Mouse (Mus musculus) limb, embryonic 13.5 days (tissue): Measurements from ENCODE around the gene Trim54. TPM values are rescaled to one million over a fixed set of nuclear protein-coding genes. Genes with fewer than 3 reads are reported as not detected.
A peak's percentile ranks its signal among the peaks of the same experiment; 100 is the strongest.

Experiments used
- ATAC-seq: fragments of 200-750 bp; cut with Nextera tagmentation; 2 replicates; pipeline ENCODE4 v1.8.0; 2017; ENCODE audit warnings: low read depth, moderate number of reproducible peaks, moderate TSS enrichment; ENCODE audit not compliant: low FRiP score
- H3K27ac ChIP-seq: fragments of 300-500 bp; sonication (generic); 2 replicates; pipeline ENCODE4 v1.5.1; 2015; ENCODE audit warnings: inconsistent platforms, mild to moderate bottlenecking, moderate library complexity
- H3K27me3 ChIP-seq: fragments of 300-500 bp; sonication (generic); 2 replicates; pipeline ENCODE4 v1.6.1; 2015; ENCODE audit warnings: mild to moderate bottlenecking, inconsistent platforms
- H3K36me3 ChIP-seq: fragments of 300-500 bp; sonication (generic); 2 replicates; pipeline ENCODE4 v1.6.1; 2015; ENCODE audit warnings: inconsistent platforms, mild to moderate bottlenecking, moderate library complexity
- H3K4me1 ChIP-seq: fragments of 300-500 bp; sonication (generic); 2 replicates; pipeline ENCODE4 v1.6.1; 2015; ENCODE audit warnings: inconsistent platforms
- H3K4me2 ChIP-seq: fragments of 300-500 bp; sonication (generic); replicated peaks from 2 replicates; pipeline ENCODE4 v1.6.1; 2015; ENCODE audit warnings: inconsistent platforms, mild to moderate bottlenecking, moderate library complexity
- H3K4me3 ChIP-seq: fragments of 300-500 bp; sonication (generic); 2 replicates; pipeline ENCODE4 v1.5.1; 2015; ENCODE audit warnings: moderate library complexity, mild to moderate bottlenecking, inconsistent platforms
- H3K9ac ChIP-seq: fragments of 300-500 bp; sonication (generic); 2 replicates; pipeline ENCODE4 v1.6.1; 2015; ENCODE audit warnings: mild to moderate bottlenecking, inconsistent platforms
- H3K9me3 ChIP-seq: fragments of 300-500 bp; sonication (generic); 2 replicates; pipeline ENCODE4 v1.6.1; 2016; ENCODE audit warnings: inconsistent platforms
- WGBS: fragments of 180-500 bp; shearing (Covaris S2); methylation state at CpG from one replicate; pipeline ENCODE4 v1.1.7; 2015; 5-methylcytosine and 5-hydroxymethylcytosine counted together
- polyA plus RNA-seq: library from polyadenylated mRNA; unstranded; fragments of >200 nt; fragmentation: Nextera tagmentation; extraction: Ambion mirVana; gene quantifications from 2 replicates; pipeline ENCODE4 v1.2.1, GENCODE M21; 2015

Trim54 gene
- polyA plus RNA-seq: 7.2 and 8.1 TPM in 2 replicates

GRCm38 (mm10) chr5:31116354-31116753, at the start of gene Trim54:
Gene Trim54 (plus strand): TSS chr5:31116712.
- Histone ChIP-seq H3K4me1 (no peaks in the 10 kb centered on the region), H3K4me3 (no peak within 1 kb of the TSS), H3K36me3 (no peaks in the 10 kb centered on the region), H3K9me3 (peaks cover 6% of the 10 kb centered on the region; the same call in 1 of the 2 replicates), H3K9ac (0 out of 2 replicates have a peak within 1 kb of the TSS, but pooled peaks have one; percentile 19), H3K27me3 (peaks cover 21% of the 10 kb centered on the region; the same call in 1 of the 2 replicates), H3K27ac (no peak within 1 kb of the TSS), H3K4me2 (no peak within 1 kb of the TSS)
- WGBS: 33% methylated on average over 3 of the region's 3 CpGs
- no peak for ATAC-seq

GRCm38 (mm10) chr5:31069810-31070209, 46.7 kb upstream of the Trim54 start:
- H3K36me3 ChIP-seq: peaks cover 98% of the 10 kb centered on the region
- WGBS: 94% methylated on average over 3 of the region's 3 CpGs
- H3K4me3 ChIP-seq: no peak overlapping the region
- H3K27ac ChIP-seq: no peak overlapping the region
- H3K9ac ChIP-seq: no peak overlapping the region
- no peaks in the 10 kb centered on the region for H3K27me3 ChIP-seq
- ATAC-seq: no peak
- no peak overlapping the region for H3K4me2 ChIP-seq
- no peaks in the 10 kb centered on the region for H3K9me3 ChIP-seq
- no peaks in the 10 kb centered on the region for H3K4me1 ChIP-seq

- no peak overlapping the region for H3K4me3 ChIP-seq
- H3K9ac ChIP-seq: no peak overlapping the region
- H3K27me3 ChIP-seq: no peaks in the 10 kb centered on the region
- H3K27ac ChIP-seq: no peak overlapping the region
- 82% methylated on average over 2 of the region's 2 CpGs for WGBS
- no peaks in the 10 kb centered on the region for H3K4me1 ChIP-seq
- no peak for ATAC-seq
- no peak overlapping the region for H3K4me2 ChIP-seq
- H3K36me3 ChIP-seq: peaks cover 100% of the 10 kb centered on the region
- H3K9me3 ChIP-seq: no peaks in the 10 kb centered on the region
These were observed 45.5 kb upstream of the Trim54 start for GRCm38 (mm10) chr5:31071059-31071458.

GRCm38 (mm10) chr5:31071821-31072220, 44.7 kb upstream of the Trim54 start:
- no peak overlapping the region for H3K4me3 ChIP-seq
- H3K4me2 ChIP-seq: no peak overlapping the region
- H3K36me3 ChIP-seq: peaks cover 100% of the 10 kb centered on the region
- H3K27me3 ChIP-seq: no peaks in the 10 kb centered on the region
- WGBS: 96% methylated on average over 11 of the region's 11 CpGs
- no peak overlapping the region for H3K27ac ChIP-seq
- ATAC-seq: no peak
- no peak overlapping the region for H3K9ac ChIP-seq
- H3K4me1 ChIP-seq: no peaks in the 10 kb centered on the region
- no peaks in the 10 kb centered on the region for H3K9me3 ChIP-seq

- Histone ChIP-seq H3K27me3 (no peaks in the 10 kb centered on the region), H3K4me3 (no peak overlapping the region), H3K9ac (no peak overlapping the region), H3K4me2 (no peak overlapping the region), H3K27ac (no peak overlapping the region), H3K36me3 (peaks cover 100% of the 10 kb centered on the region), H3K4me1 (no peaks in the 10 kb centered on the region), H3K9me3 (no peaks in the 10 kb centered on the region)
- WGBS: 86% methylated on average over 12 of the region's 12 CpGs
- no peak for ATAC-seq
These were observed 43.3 kb upstream of the Trim54 start for GRCm38 (mm10) chr5:31073176-31073575.

- Histone ChIP-seq H3K4me2 (no peak overlapping the region), H3K4me1 (no peaks in the 10 kb centered on the region), H3K36me3 (peaks cover 80% of the 10 kb centered on the region), H3K9me3 (no peaks in the 10 kb centered on the region), H3K9ac (no peak overlapping the region), H3K27ac (no peak overlapping the region), H3K27me3 (no peaks in the 10 kb centered on the region), H3K4me3 (no peak overlapping the region)
- ATAC-seq: no peak
- WGBS: 89% methylated on average over 13 of the region's 13 CpGs
These were observed 40.2 kb upstream of the Trim54 start for GRCm38 (mm10) chr5:31076346-31076745.

- WGBS: 75% methylated on average over 13 of the region's 13 CpGs
- Histone ChIP-seq H3K36me3 (peaks cover 41% of the 10 kb centered on the region), H3K4me2 (no peak overlapping the region), H3K9ac (no peak overlapping the region; the same call in 1 of the 2 replicates), H3K9me3 (no peaks in the 10 kb centered on the region), H3K27me3 (peaks cover 18% of the 10 kb centered on the region), H3K4me3 (no peak overlapping the region), H3K4me1 (peaks cover 8% of the 10 kb centered on the region), H3K27ac (no peak overlapping the region)
- no peak for ATAC-seq
These were observed 36.3 kb upstream of the Trim54 start for GRCm38 (mm10) chr5:31080059-31080794.

- WGBS: 64% methylated on average over 3 of the region's 3 CpGs
- Histone ChIP-seq H3K4me1 (peaks cover 8% of the 10 kb centered on the region), H3K4me3 (no peak overlapping the region)
These were observed 35.7 kb upstream of the Trim54 start for GRCm38 (mm10) chr5:31080795-31081164.

GRCm38 (mm10) chr5:31081386-31081785, 35.1 kb upstream of the Trim54 start:
- peaks cover 23% of the 10 kb centered on the region for H3K27me3 ChIP-seq
- no peak overlapping the region for H3K9ac ChIP-seq
- 69% methylated on average over 3 of the region's 3 CpGs for WGBS
- no peaks in the 10 kb centered on the region for H3K9me3 ChIP-seq
- peaks cover 8% of the 10 kb centered on the region for H3K4me1 ChIP-seq
- no peak overlapping the region for H3K4me3 ChIP-seq
- H3K4me2 ChIP-seq: no peak overlapping the region
- H3K27ac ChIP-seq: no peak overlapping the region
- no peak for ATAC-seq
- peaks cover 29% of the 10 kb centered on the region for H3K36me3 ChIP-seq

More at GRCm38 (mm10) chr5:31080795-31081164, 35.7 kb upstream of the Trim54 start:
- no peak overlapping the region for H3K27ac ChIP-seq
- no peak overlapping the region for H3K9ac ChIP-seq
- H3K36me3 ChIP-seq: peaks cover 35% of the 10 kb centered on the region
- no peak overlapping the region for H3K4me2 ChIP-seq
- H3K9me3 ChIP-seq: no peaks in the 10 kb centered on the region
- peaks cover 18% of the 10 kb centered on the region for H3K27me3 ChIP-seq
- ATAC-seq: no peak

- Histone ChIP-seq H3K9ac (no peak overlapping the region), H3K4me1 (peaks cover 8% of the 10 kb centered on the region), H3K9me3 (no peaks in the 10 kb centered on the region), H3K4me3 (no peak overlapping the region), H3K27me3 (peaks cover 31% of the 10 kb centered on the region), H3K27ac (no peak overlapping the region), H3K4me2 (no peak overlapping the region), H3K36me3 (peaks cover 20% of the 10 kb centered on the region)
- ATAC-seq: no peak
- WGBS: 9% methylated on average over 5 of the region's 5 CpGs
These were observed 34.2 kb upstream of the Trim54 start for GRCm38 (mm10) chr5:31082355-31082754.

GRCm38 (mm10) chr5:31082935-31083625, 33.4 kb upstream of the Trim54 start:
- no peak for ATAC-seq
- WGBS: 26% methylated on average over 12 of the region's 12 CpGs
- no peak overlapping the region for H3K4me2 ChIP-seq
- peaks cover 8% of the 10 kb centered on the region for H3K4me1 ChIP-seq
- no peak overlapping the region for H3K27ac ChIP-seq
- peaks cover 12% of the 10 kb centered on the region for H3K36me3 ChIP-seq
- peaks cover 39% of the 10 kb centered on the region for H3K27me3 ChIP-seq
- H3K9me3 ChIP-seq: no peaks in the 10 kb centered on the region
- H3K4me3 ChIP-seq: no peak overlapping the region
- peak overlapping the region; percentile 25; the same call in 1 of the 2 replicates for H3K9ac ChIP-seq

GRCm38 (mm10) chr5:31083949-31084348, 32.6 kb upstream of the Trim54 start:
- 15% methylated on average over 8 of the region's 8 CpGs for WGBS
- Histone ChIP-seq H3K9me3 (no peaks in the 10 kb centered on the region), H3K27ac (no peak overlapping the region), H3K36me3 (peaks cover 4% of the 10 kb centered on the region), H3K4me2 (no peak overlapping the region), H3K27me3 (peaks cover 47% of the 10 kb centered on the region), H3K9ac (no peak overlapping the region), H3K4me1 (peaks cover 8% of the 10 kb centered on the region), H3K4me3 (no peak overlapping the region)
- ATAC-seq: no peak
